Mouse (Mus musculus): ENCODE results near the gene Gnat2. TPM values are rescaled to one million over a fixed set of nuclear protein-coding genes. Genes with fewer than 3 reads are reported as not detected.

Gnat2 gene
- total RNA-seq, 4 experiments from 2014 or later = 0.62 to 1.1 (median 0.82) TPM

Other genes starting within 250 kb of the Gnat2 start
- gene Eps8l3, start 215.6 kb upstream of the Gnat2 start, total RNA-seq (2022) = not detected
- 10 to 100 TPM; 86.8 to 93.3 (median 88.1) TPM for gene Gstm5, start 197.0 kb upstream of the Gnat2 start, total RNA-seq (2022)
- 10 to 100 TPM in 2 of 4 experiments, 1 to 10 TPM in 2; 7.4 to 17.1 (median 10.1) TPM for gene Gstm7, start 161.0 kb upstream of the Gnat2 start, total RNA-seq (2022)
- gene Gstm6, start 149.0 kb upstream of the Gnat2 start, total RNA-seq (2022) = under 1 TPM in 3 of 4 experiments, not detected in 1; 0.44 to 0.92 (median 0.67) TPM
- not detected for gene Gstm3, start 123.5 kb upstream of the Gnat2 start, total RNA-seq (2022)
- 100 to 1,000 TPM in 2 of 4 experiments, 10 to 100 TPM in 2; 78.6 to 144 (median 111) TPM for gene Gstm2, start 106.3 kb upstream of the Gnat2 start, total RNA-seq (2022)
- 100 to 1,000 TPM; 166 to 199 (median 185) TPM for gene Gstm1, start 74.8 kb upstream of the Gnat2 start, total RNA-seq (2022)
- 10 to 100 TPM; 11.7 to 18.7 (median 14.1) TPM for gene Gstm4, start 47.9 kb upstream of the Gnat2 start, total RNA-seq (2022)
- gene Ampd2, start 6.1 kb upstream of the Gnat2 start, total RNA-seq (2022) = 1 to 10 TPM; 3.1 to 4.4 (median 3.6) TPM
- gene Gnai3, start 53.4 kb downstream of the Gnat2 start, total RNA-seq (2022) = 10 to 100 TPM in 3 of 4 experiments, 1 to 10 TPM in 1; 7.7 to 11.5 (median 10.5) TPM
- gene Gpr61, start 62.1 kb downstream of the Gnat2 start, total RNA-seq (2022) = not detected
- 10 to 100 TPM; 30.3 to 36.5 (median 32.6) TPM for gene Amigo1, start 93.5 kb downstream of the Gnat2 start, total RNA-seq (2022)
- 1 to 10 TPM; 3.0 to 3.8 (median 3.4) TPM for gene Cyb561d1, start 108.4 kb downstream of the Gnat2 start, total RNA-seq (2022)
- gene Atxn7l2, start 118.1 kb downstream of the Gnat2 start, total RNA-seq (2022) = 1 to 10 TPM; 5.9 to 7.4 (median 6.6) TPM
- 100 to 1,000 TPM; 240 to 296 (median 244) TPM for gene Sypl2, start 133.9 kb downstream of the Gnat2 start, total RNA-seq (2022)
- 10 to 100 TPM; 57.8 to 63.3 (median 60.8) TPM for gene Psma5, start 164.1 kb downstream of the Gnat2 start, total RNA-seq (2022)
- gene Sort1, start 191.3 kb downstream of the Gnat2 start, total RNA-seq (2022) = 10 to 100 TPM; 50.2 to 56.6 (median 53.5) TPM

All from gastrocnemius, adult 8-10 months (tissue).